Mouse (Mus musculus) kidney, adult 2 months (tissue): Measurements from ENCODE around the gene Lgalsl. TPM values are rescaled to one million over a fixed set of nuclear protein-coding genes. Genes with fewer than 3 reads are reported as not detected.

Experiments used
- DNase-seq: peaks from one replicate; pipeline ENCODE4 v3.0.0; 2021
- H3K27ac ChIP-seq: fragments of 200-500 bp; 2 replicates; pipeline ENCODE4 v1.5.1; 2012; ENCODE audit warnings: low read depth, low read length, control low read depth, inconsistent platforms; ENCODE audit not compliant: insufficient read depth
- H3K27me3 ChIP-seq: fragments of 200-500 bp; replicated peaks from 2 replicates; pipeline ENCODE4 v1.6.1; 2012; ENCODE audit warnings: mild to moderate bottlenecking, moderate library complexity, low read length, inconsistent platforms; ENCODE audit not compliant: control insufficient read depth, insufficient read depth
- H3K36me3 ChIP-seq: fragments of 200-500 bp; 2 replicates; pipeline ENCODE4 v1.6.1; 2012; ENCODE audit warnings: mild to moderate bottlenecking, moderate library complexity, low read length, inconsistent platforms; ENCODE audit not compliant: control insufficient read depth, insufficient read depth
- H3K4me1 ChIP-seq: fragments of 200-500 bp; 2 replicates; pipeline ENCODE4 v1.6.1; 2011; ENCODE audit warnings: low read length; ENCODE audit not compliant: control insufficient read depth, insufficient read depth
- H3K4me3 ChIP-seq: fragments of 200-500 bp; 2 replicates; pipeline ENCODE4 v1.5.1; 2011; ENCODE audit warnings: mild to moderate bottlenecking, low read depth, low read length, control low read depth; ENCODE audit not compliant: insufficient read depth
- CTCF ChIP-seq: fragments of 200-500 bp; conservative IDR thresholded peaks from 2 replicates; pipeline ENCODE4 v1.5.1; 2011; ENCODE audit warnings: low read depth, mild to moderate bottlenecking, control low read depth, low read length, moderate library complexity, mixed read lengths; ENCODE audit not compliant: insufficient read depth, insufficient read length
- POLR2A ChIP-seq: fragments of 200-500 bp; IDR thresholded peaks from one replicate; pipeline ENCODE4 v1.6.1; 2011; ENCODE audit warnings: low read depth, low read length, control low read depth
- WGBS: fragments of 180-500 bp; shearing (Covaris S2); methylation state at CpG from one replicate; pipeline ENCODE4 v1.1.7; 2018; 5-methylcytosine and 5-hydroxymethylcytosine counted together
- polyA plus RNA-seq: library from polyadenylated mRNA; depleted of rRNA; stranded (reverse); fragments of >200 nt; gene quantifications from 2 replicates; pipeline ENCODE4 v1.2.3, GENCODE M21; 2012

The Lgalsl gene
- polyA plus RNA-seq, 1 experiment: 8.5 TPM

DNA sequence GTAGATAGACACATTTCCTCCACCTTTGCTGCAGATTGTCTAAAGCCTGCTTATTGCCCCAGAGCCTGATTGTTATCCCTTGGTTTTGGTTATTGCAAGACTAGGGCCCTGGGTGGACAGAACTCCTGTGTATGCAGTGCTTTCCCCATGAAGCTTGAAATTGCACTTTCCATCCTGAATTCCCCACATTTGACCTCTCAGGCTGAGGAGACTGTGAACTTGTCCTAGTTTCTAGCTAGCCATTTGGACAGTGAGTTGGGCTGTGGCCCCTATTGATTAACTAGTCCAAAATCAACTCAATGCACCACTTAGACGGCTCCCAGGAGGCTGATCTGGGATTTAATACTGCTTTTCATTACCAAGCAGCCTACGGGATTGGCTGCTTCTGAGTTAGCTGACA is 6.9 kb downstream of the Lgalsl start:
- Histone ChIP-seq H3K36me3 (no peaks in the 10 kb centered on the region), H3K27me3 (no peaks in the 10 kb centered on the region), H3K27ac (no peak overlapping the region), H3K4me1 (no peaks in the 10 kb centered on the region), H3K4me3 (no peak overlapping the region)
- DNase-seq: no peak
- 83% methylated on average over 2 of the region's 2 CpGs for WGBS
- TF ChIP-seq CTCF (no peak), POLR2A (no peak)

- Histone ChIP-seq H3K27me3 (no peaks in the 10 kb centered on the region), H3K36me3 (no peaks in the 10 kb centered on the region), H3K27ac (no peak overlapping the region), H3K4me3 (no peak overlapping the region), H3K4me1 (no peaks in the 10 kb centered on the region)
- TF ChIP-seq CTCF: no peak
- no peak for TF ChIP-seq POLR2A
- WGBS: 99% methylated on average over 2 of the region's 2 CpGs
- DNase-seq: no peak
Observed at GRCm38 (mm10) chr11:20823301-20823700, 7.6 kb downstream of the Lgalsl start.

DNA sequence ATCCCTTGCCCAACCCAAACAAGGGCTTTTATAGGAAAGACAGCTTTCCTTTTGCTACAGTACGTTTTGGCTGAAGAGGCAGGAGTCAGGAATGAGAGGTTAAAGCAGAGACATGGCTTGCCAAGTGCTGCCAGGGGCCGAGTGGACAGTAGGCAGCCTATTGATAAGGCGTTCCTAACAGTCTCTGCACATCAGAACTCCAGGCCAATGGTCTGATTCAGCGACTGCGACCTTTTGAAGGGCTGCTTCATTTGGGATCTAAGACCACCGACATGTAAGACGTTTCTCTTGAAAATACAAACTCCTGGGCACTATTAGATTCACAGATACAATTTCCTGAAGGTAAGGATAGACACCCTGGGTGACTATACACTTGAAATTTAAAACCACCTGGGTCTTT is 9.5 kb downstream of the Lgalsl start:
- Histone ChIP-seq H3K27me3 (no peaks in the 10 kb centered on the region), H3K4me1 (no peaks in the 10 kb centered on the region), H3K27ac (no peak overlapping the region), H3K4me3 (no peak overlapping the region), H3K36me3 (no peaks in the 10 kb centered on the region)
- no peak for DNase-seq
- TF ChIP-seq CTCF (no peak), POLR2A (no peak)
- WGBS: 66% methylated on average over 7 of the region's 7 CpGs

GRCm38 (mm10) chr11:20813901-20814523 is 16.8 kb downstream of the Lgalsl start:
- DNase-seq: no peak
- 83% methylated on average over 6 of the region's 6 CpGs for WGBS
- no peaks in the 10 kb centered on the region for H3K36me3 ChIP-seq
- H3K27me3 ChIP-seq: no peaks in the 10 kb centered on the region
- no peaks in the 10 kb centered on the region for H3K4me1 ChIP-seq
- no peak overlapping the region for H3K4me3 ChIP-seq
- no peak for TF ChIP-seq POLR2A
- no peak for TF ChIP-seq CTCF
- no peak overlapping the region for H3K27ac ChIP-seq

DNA sequence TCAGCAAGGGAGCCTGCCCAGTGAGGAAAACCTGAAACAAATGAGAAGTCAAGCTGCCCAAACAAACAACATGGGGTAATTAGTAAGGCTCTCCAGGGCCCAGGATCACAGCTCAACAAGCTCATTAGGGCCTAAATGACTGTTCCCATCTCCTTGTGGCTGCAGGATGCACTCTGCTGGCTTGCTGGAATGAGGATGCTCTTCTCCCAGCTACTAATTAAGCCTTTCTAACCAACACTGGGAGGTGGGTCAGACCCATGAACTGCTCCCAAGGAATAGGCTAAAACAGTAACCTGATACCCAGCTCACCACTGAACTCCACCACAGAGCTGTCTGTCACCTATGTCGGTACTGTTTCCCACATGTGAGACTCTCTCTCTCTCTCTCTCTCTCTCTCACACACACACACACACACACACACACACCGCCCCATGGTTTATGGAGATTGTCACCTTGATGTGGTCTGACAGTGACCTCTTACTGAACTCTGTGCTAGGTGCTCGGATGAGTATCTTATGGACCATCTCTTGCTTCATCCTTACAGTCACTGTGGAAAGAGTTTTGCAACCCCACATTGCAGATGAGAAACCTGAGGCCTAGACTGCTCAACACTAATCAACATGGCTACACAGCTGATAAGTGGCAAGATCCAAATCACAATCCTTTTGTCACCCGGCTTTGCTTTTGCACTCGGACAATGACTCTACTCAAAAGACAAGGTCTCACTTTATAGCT is 18.5 kb downstream of the Lgalsl start:
- H3K36me3 ChIP-seq: no peaks in the 10 kb centered on the region
- peak; percentile 43 for DNase-seq
- TF ChIP-seq CTCF (no peak), POLR2A (no peak)
- WGBS: 80% methylated on average over 5 of the region's 5 CpGs
- H3K27me3 ChIP-seq: no peaks in the 10 kb centered on the region
- no peaks in the 10 kb centered on the region for H3K4me1 ChIP-seq
- no peak overlapping the region for H3K4me3 ChIP-seq
- H3K27ac ChIP-seq: no peak overlapping the region

DNA sequence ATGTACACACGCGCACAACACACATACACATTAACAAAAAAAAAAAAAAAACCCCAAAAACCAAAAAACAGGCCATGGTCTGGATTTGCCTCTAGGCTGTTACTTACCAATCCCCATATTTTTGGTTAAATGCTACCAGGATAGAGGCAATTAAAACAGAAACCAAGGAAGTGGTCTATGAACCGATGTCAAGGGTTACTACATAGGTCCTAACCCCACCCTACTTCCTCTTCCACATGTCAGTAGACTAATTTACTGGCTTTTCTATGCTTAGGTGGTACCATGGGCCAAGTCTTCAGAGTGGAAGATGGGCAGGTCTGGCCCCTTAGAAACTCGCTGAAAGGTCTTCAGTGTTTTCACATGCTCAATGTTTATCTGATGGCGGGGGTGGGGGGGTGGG is 24.2 kb downstream of the Lgalsl start:
- no peak for TF ChIP-seq POLR2A
- TF ChIP-seq CTCF: no peak
- 85% methylated on average over 5 of the region's 5 CpGs for WGBS
- no peak overlapping the region for H3K4me3 ChIP-seq
- H3K4me1 ChIP-seq: no peaks in the 10 kb centered on the region
- H3K36me3 ChIP-seq: no peaks in the 10 kb centered on the region
- H3K27me3 ChIP-seq: no peaks in the 10 kb centered on the region
- no peak overlapping the region for H3K27ac ChIP-seq
- no peak for DNase-seq

GRCm38 (mm10) chr11:20805604-20806249 is 25.1 kb downstream of the Lgalsl start:
- H3K4me1 ChIP-seq: no peaks in the 10 kb centered on the region
- TF ChIP-seq CTCF (no peak), POLR2A (no peak)
- no peaks in the 10 kb centered on the region for H3K36me3 ChIP-seq
- H3K27ac ChIP-seq: no peak overlapping the region
- H3K27me3 ChIP-seq: no peaks in the 10 kb centered on the region
- DNase-seq: no peak
- H3K4me3 ChIP-seq: no peak overlapping the region
- WGBS: 71% methylated on average over 4 of the region's 4 CpGs
